Mouse (Mus musculus): Measurements from ENCODE around the gene Olfr506. TPM values are rescaled to one million over a fixed set of nuclear protein-coding genes. Genes with fewer than 3 reads are reported as not detected.
"Not testable (repeated sequence)": the region's sequence is repeated elsewhere in the genome, so short reads cannot be mapped to it uniquely, and the experiment has no call there.

Gene Olfr506
- total and polyA plus RNA-seq, 3 experiments: 0.04 TPM; not detected in 2

DNA sequence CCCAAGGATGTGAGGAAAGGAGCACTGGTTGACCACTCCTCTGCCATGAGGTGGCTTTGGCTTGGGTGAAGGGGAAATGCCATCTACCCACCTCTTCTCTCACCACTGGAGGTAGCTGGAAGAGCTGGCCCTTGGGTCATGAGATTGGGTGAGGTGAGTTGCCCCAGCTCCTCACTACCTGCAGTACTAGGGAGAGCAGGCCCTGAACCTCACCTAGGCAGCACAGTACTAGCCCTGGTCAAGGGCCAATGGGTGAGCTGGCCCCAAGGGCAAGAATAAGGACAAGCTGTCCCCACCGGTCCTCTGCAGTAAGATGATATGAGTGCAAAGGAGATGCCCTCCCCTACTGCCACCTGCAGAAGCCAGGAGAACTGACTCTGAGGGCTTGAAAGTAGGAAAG, 20.8 kb upstream of the Olfr506 start:
- no peaks in the 10 kb centered on the region for H3K27me3 ChIP-seq (ENCODE audit: control insufficient read depth in 1 of 2, insufficient read depth in 2 of 2, low read length in 2 of 2)
- H3K9ac ChIP-seq (ENCODE audit: control insufficient read depth, low read depth, low read length, poor library complexity, severe bottlenecking): no peak overlapping the region
- no peak overlapping the region for H3K27ac ChIP-seq (ENCODE audit: control insufficient read depth, low read depth, low read length)
- H3K4me1 ChIP-seq (ENCODE audit: control insufficient read depth in 1 of 2, insufficient read depth in 2 of 2, low read length in 2 of 2): no peaks in the 10 kb centered on the region
- TF ChIP-seq MXI1 (IDR thresholded peaks at IDR 0.05; ENCODE audit: low read depth, low read length) (no peak), MAFK (IDR thresholded peaks at IDR 0.05; ENCODE audit: borderline replicate concordance, low read depth, low read length) (no peak), ZC3H11A (IDR thresholded peaks at IDR 0.05; ENCODE audit: low read depth, low read length) (no peak), CHD1 (IDR thresholded peaks at IDR 0.05; ENCODE audit: low read depth, low read length) (no peak), USF2 (IDR thresholded peaks at IDR 0.05; ENCODE audit: borderline replicate concordance in 1 of 2, insufficient read depth in 1 of 2, low read depth in 1 of 2, low read length in 2 of 2) (no peak), TAL1 (IDR thresholded peaks at IDR 0.05; ENCODE audit: low read length) (no peak), SIN3A (IDR thresholded peaks at IDR 0.05; ENCODE audit: low read length) (no peak), MAX (IDR thresholded peaks at IDR 0.05; ENCODE audit: low read length) (no peak), MAZ (IDR thresholded peaks at IDR 0.05; ENCODE audit: low read depth, low read length) (no peak)
- no peaks in the 10 kb centered on the region for H3K36me3 ChIP-seq (ENCODE audit: control insufficient read depth in 1 of 2, insufficient read depth in 2 of 2, low read length in 2 of 2)
- no peaks in the 10 kb centered on the region for H3K9me3 ChIP-seq (replicated peaks; ENCODE audit: insufficient read depth, low read length)
- no peak for DNase-seq (ENCODE audit: low read depth, low spot score)
- no peaks in the 10 kb centered on the region for H3K79me2 ChIP-seq (ENCODE audit: control insufficient read depth, insufficient read depth, low read length, poor library complexity)
- H3K4me3 ChIP-seq (ENCODE audit: control insufficient read depth in 1 of 2, insufficient read depth in 1 of 2, low read depth in 2 of 2, low read length in 2 of 2): no peak overlapping the region

DNA sequence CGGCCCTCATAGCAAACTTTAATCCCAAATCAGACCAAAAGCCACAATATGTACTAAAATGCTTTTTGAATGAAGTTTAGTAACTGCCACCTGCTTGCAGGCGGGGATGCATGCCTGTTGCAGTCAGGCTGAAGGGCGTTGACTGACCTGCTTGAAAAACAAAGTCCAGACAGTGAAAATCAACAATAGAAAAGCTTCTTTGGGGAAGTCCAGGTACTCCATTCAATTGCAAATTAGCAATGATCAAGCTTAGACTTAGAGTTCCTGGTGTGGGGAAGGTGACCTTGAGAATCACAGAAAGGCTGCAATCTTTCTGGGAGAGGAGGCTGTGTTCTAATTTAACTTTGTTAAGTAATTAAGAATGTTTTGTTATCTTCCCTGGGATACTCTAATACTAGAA, 8.7 kb upstream of the Olfr506 start:
- H3K9ac ChIP-seq (ENCODE audit: control insufficient read depth, low read depth, low read length, poor library complexity, severe bottlenecking); H3K9me3 ChIP-seq (replicated peaks; ENCODE audit: insufficient read depth, low read length); DNase-seq (ENCODE audit: low read depth, low spot score); H3K36me3 ChIP-seq (ENCODE audit: control insufficient read depth in 1 of 2, insufficient read depth in 2 of 2, low read length in 2 of 2); H3K4me3 ChIP-seq (ENCODE audit: control insufficient read depth in 1 of 2, insufficient read depth in 1 of 2, low read depth in 2 of 2, low read length in 2 of 2); H3K4me1 ChIP-seq (ENCODE audit: control insufficient read depth in 1 of 2, insufficient read depth in 2 of 2, low read length in 2 of 2); H3K79me2 ChIP-seq (ENCODE audit: control insufficient read depth, insufficient read depth, low read length, poor library complexity); H3K27me3 ChIP-seq (ENCODE audit: control insufficient read depth in 1 of 2, insufficient read depth in 2 of 2, low read length in 2 of 2); H3K27ac ChIP-seq (ENCODE audit: control insufficient read depth, low read depth, low read length): not testable (repeated sequence)

DNA sequence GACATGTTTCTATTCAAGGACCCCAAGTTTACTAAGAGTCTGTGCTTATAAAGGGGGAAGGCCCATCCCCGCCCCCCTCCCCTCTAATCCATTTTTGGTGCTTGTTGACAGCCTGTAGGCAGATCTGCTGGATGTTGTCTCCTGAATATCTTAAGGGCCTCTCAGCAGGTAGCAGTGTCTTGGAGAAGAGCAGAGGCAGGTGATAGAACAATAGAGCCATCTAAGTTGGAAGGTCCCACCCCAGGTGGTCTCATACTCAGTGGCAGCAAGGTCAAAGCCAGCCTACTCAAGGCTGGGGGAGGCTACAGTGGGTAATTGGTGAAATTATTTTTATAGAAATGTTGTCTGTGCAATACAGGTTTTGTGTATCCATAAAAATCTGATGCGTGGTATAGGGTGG, 3.5 kb downstream of the Olfr506 start:
- H3K4me1 ChIP-seq (ENCODE audit: control insufficient read depth in 1 of 2, insufficient read depth in 2 of 2, low read length in 2 of 2): 0 out of 4 replicates have a peak, but pooled peaks cover 0 to 2% of the 10 kb centered on the region in 2 experiments
- H3K79me2 ChIP-seq (ENCODE audit: control insufficient read depth, insufficient read depth, low read length, poor library complexity): no peaks in the 10 kb centered on the region
- H3K27ac ChIP-seq (ENCODE audit: control insufficient read depth, low read depth, low read length): no peak overlapping the region
- H3K27me3 ChIP-seq (ENCODE audit: control insufficient read depth in 1 of 2, insufficient read depth in 2 of 2, low read length in 2 of 2): no peaks in the 10 kb centered on the region
- DNase-seq (ENCODE audit: low read depth, low spot score): no peak
- TF ChIP-seq ETS1 (IDR thresholded peaks at IDR 0.05; ENCODE audit: low read depth, low read length): no peak
- no peak for TF ChIP-seq MAZ (IDR thresholded peaks at IDR 0.05; ENCODE audit: low read depth, low read length)
- TF ChIP-seq GABPA (IDR thresholded peaks at IDR 0.05; ENCODE audit: low read depth, low read length): no peak
- TF ChIP-seq ZC3H11A (IDR thresholded peaks at IDR 0.05; ENCODE audit: low read depth, low read length): no peak
- no peak for TF ChIP-seq HCFC1 (IDR thresholded peaks at IDR 0.05; ENCODE audit: low read depth, low read length)
- TF ChIP-seq ELF1 (IDR thresholded peaks at IDR 0.05; ENCODE audit: low read depth, low read length): no peak
- TF ChIP-seq GATA1 (IDR thresholded peaks at IDR 0.05; ENCODE audit: low read depth, low read length): no peak
- TF ChIP-seq USF2 (IDR thresholded peaks at IDR 0.05; ENCODE audit: borderline replicate concordance in 1 of 2, insufficient read depth in 1 of 2, low read depth in 1 of 2, low read length in 2 of 2): no peak
- TF ChIP-seq MYC (IDR thresholded peaks at IDR 0.05; ENCODE audit: low read depth, low read length): no peak
- no peak for TF ChIP-seq MXI1 (IDR thresholded peaks at IDR 0.05; ENCODE audit: low read depth, low read length)
- no peak for TF ChIP-seq CTCF (IDR thresholded peaks at IDR 0.05 in 2 of 3, conservative IDR thresholded peaks at IDR 0.05 in 1 of 3; ENCODE audit: control insufficient read depth in 1 of 3, insufficient read depth in 1 of 3, low read depth in 2 of 3, low read length in 3 of 3, poor library complexity in 1 of 3, severe bottlenecking in 1 of 3)
- no peak for TF ChIP-seq NELFE (IDR thresholded peaks at IDR 0.05; ENCODE audit: low read depth, low read length)
- TF ChIP-seq TBP (IDR thresholded peaks at IDR 0.05; ENCODE audit: low read depth, low read length): no peak
- no peak for TF ChIP-seq MAX (IDR thresholded peaks at IDR 0.05; ENCODE audit: low read length)
- TF ChIP-seq POLR2AphosphoS5 (IDR thresholded peaks at IDR 0.05; ENCODE audit: borderline replicate concordance, low read depth, low read length): no peak
- TF ChIP-seq MAFK (IDR thresholded peaks at IDR 0.05; ENCODE audit: borderline replicate concordance, low read depth, low read length): no peak
- no peak for TF ChIP-seq MYB (IDR thresholded peaks at IDR 0.05; ENCODE audit: low read depth, low read length)
- no peak for TF ChIP-seq SMC3 (IDR thresholded peaks at IDR 0.05; ENCODE audit: low read depth, low read length)
- TF ChIP-seq CHD1 (IDR thresholded peaks at IDR 0.05; ENCODE audit: low read depth, low read length): no peak
- no peak for TF ChIP-seq ZKSCAN1 (IDR thresholded peaks at IDR 0.05; ENCODE audit: low read depth, low read length)
- H3K4me3 ChIP-seq (ENCODE audit: control insufficient read depth in 1 of 2, insufficient read depth in 1 of 2, low read depth in 2 of 2, low read length in 2 of 2): no peak overlapping the region
- no peaks in the 10 kb centered on the region; a peak in 1 of 4 replicates for H3K36me3 ChIP-seq (ENCODE audit: control insufficient read depth in 1 of 2, insufficient read depth in 2 of 2, low read length in 2 of 2)
- no peak overlapping the region for H3K9ac ChIP-seq (ENCODE audit: control insufficient read depth, low read depth, low read length, poor library complexity, severe bottlenecking)
- H3K9me3 ChIP-seq (replicated peaks; ENCODE audit: insufficient read depth, low read length): no peaks in the 10 kb centered on the region

Data from MEL (cell line).